Mouse (Mus musculus) cerebellum, postnatal 25 days (tissue): ENCODE data around the gene Dera.
"Not testable (repeated sequence)": the region's sequence is repeated elsewhere in the genome, so short reads cannot be mapped to it uniquely, and the experiment has no call there.

Experiments used
- DNase-seq, 2 experiments: peaks; one replicate each; pipeline ENCODE4 v3.0.0; 2021; ENCODE audit warnings: mixed read lengths in 2 of 2

Gene Dera

DNA sequence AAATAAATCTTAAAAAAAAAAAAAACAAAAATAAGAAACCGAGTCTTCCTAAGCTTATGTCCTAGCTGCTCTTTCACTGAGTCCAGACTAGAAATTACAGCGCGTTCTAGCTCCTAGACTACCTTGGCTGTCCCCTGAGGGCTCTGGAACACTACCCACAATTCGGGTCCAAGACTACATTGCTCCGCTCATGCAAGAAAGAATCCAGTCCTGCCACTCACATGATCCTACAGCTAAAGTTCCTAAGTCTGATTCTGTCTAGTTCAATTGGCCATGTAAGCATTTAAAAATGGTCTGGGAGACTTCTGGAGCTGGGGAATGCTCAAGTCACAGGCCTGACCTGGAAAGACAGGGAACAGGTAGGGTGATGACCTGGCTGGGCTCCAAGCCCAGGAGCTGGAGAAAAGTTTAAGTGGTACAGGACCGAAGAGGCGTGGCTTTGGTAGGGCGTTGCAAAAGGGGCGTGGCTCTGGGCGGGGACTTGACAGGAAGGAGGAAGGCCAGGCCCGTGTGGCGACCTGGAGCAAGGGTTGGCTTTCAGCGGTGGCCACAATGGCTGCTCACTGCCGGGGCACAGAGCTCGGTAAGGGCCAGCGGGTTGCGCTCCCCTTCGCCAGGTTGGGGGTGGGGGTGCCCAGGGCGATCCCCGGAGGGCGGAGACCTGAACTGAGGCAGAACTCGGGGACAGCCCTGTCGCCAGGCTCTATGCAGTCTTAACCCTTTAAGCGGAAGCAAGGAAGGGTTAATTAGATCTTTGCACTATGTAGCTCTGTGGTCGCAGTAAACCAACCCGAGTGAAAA, at the start of gene Dera:
Dera (plus strand) TSS at position 491 of the 801 bp plus-strand sequence.
- peak; percentile 56 to 80 for DNase-seq

DNA sequence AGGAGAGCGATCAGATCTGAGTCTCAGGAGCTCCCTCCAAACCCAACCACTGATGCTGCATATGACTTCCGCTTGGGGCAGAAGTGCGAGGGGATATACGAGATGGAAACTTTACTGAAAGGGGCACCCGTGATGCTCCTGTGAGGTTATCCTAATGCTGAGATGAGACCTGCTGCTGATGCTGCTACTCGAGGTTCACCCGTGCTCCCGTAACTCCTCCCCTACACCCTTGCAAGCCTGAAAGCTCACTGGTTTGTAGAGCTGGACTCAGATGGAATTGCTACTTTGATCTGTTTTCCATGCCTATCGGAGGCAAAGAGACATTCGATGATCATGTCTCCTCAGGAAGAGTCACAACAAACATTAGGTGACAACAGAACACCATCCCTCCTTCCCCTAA, 48.1 kb upstream of the Dera start:
- no peak for DNase-seq

DNA sequence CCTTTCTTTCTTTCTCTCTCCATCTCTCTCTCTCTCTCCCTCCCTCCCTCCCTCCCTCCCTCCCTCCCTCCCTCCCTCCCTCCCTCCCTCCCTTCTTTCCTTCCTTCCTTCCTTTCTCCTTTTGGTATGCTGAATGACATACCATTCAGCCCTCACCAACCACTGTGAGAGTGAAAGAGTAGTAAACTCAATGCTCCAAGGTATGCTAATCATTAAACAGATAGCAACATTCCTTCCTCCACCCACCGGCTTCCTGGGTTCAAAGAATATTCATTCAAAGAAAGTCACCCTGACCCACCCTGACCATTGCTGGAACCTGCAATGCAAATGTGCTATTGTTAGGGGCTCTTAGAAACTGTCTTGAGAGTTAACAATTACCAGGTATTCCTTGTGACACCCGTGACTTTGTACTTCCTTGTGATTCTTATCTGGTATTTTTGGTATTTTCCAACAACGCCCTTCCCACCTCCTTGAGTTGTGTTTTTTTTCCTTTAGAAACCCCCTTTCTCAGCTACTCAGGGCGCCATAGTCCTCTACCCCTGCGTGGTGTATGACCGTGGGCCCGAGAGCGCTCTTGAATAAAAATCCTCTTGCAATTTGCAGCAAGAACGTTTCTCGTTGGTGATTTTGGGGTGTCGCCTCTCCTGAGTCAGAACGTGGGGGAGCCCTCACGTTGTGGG, 45.5 kb upstream of the Dera start:
- DNase-seq: not testable (repeated sequence)

DNA sequence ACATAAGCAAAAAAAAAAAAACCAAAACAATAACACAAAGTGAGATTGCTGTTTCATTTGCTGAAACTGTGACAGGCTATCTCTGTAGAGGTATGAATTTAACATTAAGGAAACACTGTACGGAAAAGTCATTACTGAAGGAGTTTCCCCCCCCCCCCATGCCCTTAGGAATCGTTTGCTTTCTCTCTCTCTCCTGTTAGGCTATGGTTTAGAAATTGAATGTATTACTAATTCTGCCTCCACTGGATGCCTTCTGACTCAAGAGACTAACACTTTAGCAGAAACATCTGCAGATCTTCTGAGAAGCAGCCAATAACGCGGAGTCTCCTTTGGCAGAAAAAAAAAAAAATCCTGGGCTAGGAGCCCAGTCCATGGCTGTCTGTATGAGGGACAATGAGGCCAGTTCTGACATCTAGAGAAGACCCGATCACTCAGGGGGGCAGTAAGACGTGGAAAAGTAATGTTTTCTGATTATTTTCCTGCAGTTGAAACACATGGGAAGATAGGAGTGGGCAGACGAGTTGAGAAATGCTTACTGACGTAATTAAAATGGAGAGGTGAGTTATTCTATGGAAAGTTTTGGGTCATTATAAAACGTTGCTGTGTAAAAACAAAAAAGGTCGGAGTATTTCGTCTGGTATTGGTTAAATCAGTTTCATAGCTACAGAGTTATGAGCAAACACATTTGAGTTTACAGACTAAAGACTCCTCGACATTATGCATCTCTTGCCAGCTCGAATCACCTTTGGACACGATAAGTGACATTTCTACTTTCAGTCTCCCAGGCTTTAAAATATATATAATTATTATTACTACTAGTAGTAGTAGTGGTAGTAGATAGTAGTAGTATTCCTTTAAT, 43.9 kb upstream of the Dera start:
- no peak for DNase-seq

DNA sequence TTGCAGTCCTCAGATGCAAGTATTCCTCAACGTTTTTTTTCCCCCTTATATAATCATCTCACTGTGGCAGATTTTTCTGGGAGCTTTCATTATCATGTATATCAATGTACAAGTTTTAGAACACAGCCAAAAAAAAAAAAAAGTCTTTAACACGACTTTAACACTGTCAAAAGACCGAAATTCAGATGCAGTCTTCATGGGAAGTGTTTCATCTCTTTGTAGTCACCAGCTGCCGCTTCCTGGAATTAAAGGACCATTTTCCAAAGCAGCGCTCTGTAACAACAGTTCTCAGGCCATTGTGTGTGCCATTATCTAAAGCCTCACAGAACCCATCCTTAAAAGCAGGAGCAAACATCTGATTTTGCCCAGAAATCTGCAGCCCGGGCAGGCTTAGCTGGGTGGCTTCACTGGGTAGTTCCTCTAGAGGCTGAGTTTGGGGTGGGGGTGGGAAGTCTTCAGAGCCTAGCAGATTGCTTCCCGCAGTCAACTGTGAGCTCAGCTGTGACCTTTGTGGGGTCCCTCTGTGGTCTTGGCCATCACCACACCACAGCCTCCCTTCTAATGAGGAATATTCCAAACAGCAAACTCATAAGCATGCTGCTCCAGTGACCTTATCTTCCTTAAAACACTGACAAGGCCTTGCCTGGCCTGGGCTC, 41.6 kb upstream of the Dera start:
- DNase-seq: no peak

DNA sequence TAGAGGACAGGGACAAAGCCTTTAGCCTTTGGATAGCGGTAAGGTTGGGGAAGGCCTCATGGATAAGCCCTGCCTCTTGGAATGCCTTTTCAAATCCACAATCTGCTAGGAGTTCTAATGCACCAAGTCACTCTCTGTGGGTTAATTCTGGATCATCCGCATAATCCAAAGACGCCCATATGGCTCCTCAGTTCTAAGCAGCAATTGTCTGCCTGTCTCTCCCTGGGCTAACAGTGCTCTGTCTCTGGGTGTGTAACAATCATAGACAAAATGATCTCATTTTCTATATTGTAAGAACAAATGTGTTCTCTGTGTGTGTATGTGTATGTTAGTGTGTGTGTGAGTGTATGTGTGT, 41.1 kb upstream of the Dera start:
- no peak for DNase-seq

DNA sequence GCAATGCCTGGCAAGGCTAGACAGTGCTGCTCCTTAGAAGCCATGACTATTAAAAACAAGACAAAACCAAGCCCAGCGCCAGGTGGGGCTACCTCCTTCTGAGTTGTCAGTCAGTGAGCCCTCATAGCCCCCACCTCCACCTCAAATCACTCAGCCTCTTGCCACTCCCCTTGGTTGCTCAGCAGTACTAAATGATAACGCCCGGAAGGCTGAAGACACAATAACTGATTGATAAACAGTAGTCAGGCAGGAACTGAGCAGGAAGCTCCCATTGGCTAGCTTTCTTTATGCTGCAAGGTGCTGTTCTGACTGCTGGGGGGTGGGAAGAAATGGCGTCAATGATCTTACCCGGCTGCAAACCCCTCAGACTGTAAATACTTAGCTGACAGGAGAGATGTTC, 37.5 kb upstream of the Dera start:
- no peak for DNase-seq

DNA sequence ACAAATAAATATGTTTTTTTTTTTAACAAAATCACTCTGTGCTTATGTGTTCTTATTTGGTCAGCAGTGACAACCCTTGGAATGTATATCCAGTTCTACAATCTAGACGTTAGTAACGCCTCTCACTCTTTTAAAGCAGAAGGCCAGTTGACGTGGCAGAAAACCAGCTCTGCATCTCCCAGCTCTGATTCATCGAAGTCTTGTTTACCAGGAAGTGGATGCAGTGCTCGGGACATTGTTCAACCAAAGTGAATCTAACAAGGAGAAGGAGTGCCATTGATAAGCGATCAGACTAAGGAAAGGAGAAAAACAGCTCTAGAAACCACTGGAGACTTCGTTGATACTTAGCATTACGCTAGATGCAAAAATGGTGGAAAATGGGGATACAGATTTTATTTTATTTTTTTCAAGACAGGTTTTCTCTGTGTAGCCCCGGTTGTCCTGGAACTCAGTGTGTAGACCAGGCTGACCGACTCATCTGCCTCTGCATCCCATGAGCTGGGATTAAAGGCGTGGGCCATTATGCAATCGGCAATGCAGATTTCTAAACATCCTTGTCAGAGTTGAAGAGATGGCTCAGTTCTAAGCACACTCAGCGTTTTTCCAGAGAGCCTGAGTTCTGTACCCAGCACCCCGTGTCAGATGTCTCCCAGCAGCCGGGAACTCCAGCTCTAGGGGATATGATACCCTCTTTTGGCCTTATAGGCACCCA, 32.0 kb upstream of the Dera start:
- no peak for DNase-seq

DNA sequence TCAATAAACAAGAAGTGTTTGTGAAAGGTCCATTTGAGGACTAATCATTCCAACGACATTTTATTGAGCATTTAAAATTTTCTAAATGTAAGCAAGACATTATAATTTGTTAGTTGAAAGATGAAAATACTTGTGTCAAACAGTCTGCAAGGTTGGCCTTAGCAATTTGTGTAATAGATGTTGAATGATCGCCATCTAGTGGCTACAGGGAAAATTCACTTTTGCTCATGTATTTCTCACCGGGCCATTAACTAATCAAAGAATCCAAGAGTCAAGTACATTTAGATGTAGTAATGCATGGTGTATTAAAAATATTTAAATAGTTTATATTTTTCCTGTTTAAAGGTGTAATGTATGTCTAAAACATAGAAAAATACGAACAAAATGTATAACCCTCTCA, 30.4 kb upstream of the Dera start:
- peak in 1 of 2 experiments; percentile 61 for DNase-seq

DNA sequence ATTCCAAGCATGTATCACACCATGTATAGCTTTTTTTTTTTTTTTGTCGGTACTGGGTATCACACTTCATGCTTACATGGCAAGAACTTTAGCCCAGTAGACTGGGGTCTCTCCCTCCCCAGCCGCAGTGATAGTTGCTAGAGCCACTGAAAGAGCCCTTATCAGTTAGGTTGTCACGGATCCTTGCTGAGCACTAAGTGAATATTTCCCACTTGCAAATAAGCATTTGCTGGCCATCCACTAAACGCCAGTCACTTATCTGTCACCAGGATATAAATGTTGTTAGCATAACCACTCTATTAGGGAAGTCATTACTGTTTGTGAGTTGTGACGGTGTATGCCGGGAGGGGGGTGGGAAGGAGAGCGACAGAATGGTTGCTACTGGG, 19.9 kb upstream of the Dera start:
- peak in 1 of 2 experiments; percentile 27 for DNase-seq

DNA sequence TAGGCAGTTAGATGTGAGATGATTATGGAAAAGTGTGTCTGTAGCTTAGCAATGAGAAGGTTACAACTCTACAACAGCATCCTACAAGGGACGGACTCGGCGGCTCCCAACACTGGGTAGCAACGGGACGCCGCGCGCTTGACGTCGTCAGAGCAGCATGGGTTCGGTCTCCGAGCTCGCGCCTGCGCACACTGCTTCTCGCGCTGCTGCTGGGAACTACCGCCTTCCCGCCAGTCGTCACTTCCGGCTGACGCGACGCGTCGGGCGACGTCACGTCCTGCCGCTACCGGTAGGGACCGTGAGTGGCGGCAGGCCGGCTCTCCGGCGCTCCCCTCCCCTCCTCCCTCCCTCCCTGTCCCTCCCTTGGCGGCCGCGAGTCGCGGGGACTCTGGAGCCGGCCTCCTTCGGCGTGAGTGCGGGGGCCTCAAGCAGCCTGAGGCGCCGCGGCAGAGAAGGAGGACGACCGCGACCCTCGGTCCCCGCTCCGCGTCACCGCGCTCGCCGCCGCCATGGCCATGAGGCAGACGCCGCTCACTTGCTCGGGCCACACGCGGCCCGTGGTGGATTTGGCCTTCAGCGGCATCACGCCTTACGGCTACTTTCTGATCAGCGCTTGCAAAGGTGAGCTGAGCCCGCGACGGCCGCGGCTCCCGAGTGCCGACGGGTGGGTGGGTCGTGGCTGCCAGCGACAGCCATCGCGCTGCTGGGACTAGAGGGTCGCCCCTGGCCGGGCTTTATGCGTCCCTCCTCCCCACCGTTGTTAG, 19.3 kb upstream of the Dera start, which contains the start of gene Strap:
Strap (plus strand) TSS at position 233 of the 764 bp plus-strand sequence.
- DNase-seq: peak; percentile 95 to 97

DNA sequence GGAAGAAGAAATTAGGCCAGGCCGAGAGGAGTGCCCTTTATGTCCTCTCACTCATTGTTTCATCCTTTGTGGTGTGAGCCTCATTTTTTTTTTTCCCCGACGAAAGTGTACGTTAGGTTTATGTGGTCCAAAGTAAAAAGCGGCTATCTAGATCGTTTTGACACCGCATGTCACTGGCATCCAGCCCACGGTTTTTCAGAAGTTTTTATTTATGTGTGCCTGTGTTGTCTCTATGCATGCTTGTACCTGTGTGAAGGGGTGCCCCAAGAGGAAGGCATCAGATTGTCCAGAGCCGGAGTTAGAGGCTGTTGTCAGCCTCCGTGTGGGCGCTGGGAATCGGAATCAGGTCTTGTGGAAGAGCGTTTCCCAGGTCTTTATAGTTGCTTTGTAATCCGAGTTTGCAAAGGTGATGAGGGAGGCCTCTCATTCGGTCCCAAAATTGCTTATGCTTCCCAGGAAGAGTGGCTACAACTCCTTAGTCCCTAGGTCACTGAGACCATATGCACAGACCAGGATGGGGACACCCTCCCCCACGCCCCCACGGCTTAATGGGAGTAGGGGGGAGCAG, 18.6 kb upstream of the Dera start:
- peak in 1 of 2 experiments; percentile 30 for DNase-seq

DNA sequence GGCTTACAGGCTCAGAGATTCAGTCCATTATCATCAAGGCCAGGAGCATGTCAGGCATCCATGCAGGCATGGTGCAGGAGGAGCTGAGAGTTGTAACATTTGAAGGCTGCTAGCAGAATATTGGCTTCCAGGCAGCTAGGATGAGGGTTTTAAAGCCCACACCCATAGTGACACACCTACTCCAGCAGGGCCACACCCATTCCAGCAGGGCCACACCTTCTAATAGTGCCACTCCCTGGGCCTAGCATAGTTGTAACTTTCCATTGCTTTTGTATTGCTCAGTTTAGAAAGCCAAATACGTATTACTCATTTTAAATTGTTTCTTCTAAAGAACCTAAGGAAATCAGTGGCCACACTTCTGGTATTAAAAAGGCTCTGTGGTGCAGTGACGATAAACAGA, 13.4 kb upstream of the Dera start:
- no peak for DNase-seq

DNA sequence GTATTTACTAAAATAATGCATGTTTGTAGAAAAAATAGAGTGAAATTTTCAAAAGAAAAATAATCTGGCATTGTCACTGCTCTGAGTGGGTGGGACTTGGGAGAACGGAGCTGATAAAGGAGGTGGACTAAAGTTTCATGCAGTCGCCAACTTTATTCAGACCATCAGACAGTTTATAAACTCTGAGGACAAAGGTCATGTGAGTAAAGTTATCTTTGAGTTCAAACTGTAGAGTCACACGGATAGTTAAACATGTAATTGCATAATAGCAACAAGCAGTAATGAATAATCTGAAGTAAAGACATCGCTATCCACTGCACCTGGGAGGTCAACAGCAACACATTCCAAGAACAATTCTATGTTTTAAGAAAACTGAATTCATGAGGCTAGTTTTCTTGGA, 9.6 kb upstream of the Dera start:
- no peak for DNase-seq

DNA sequence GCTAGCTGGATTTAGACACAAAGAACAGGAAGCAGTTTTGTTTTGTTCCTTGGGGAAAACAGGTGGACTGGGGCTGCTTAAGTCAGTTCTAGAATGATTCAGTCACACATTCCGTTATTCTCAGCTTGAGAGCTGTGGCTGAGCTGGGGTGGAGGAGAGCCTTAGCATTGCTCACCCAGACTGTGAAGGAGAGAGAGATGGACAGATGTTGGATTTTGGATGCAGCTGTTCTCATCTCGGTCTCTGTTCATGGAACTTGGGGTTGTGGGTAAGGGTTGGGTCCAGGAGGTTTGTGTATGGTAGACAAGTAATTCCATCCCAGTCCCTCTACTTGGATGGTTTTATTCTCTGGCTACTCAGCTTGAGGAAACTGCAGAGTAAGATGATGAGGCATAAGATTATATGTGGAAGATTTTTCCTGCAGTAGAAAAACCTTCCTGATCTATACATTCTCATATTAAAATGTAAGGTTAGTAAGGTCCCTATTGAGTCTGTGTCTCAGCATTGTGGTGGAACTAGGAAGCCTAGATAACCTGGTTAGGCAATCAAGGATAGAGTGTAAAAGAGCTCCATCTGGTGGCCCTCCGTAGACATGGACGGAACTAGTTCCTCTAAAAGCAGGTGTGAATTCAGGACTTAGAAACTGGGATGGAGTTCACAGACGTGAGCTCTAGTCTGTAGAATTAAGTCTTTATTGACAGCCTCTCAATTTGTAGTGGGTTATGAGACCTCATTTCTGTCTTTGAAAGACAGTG, 7.0 kb upstream of the Dera start:
- peak in 1 of 2 experiments; percentile 55 for DNase-seq

DNA sequence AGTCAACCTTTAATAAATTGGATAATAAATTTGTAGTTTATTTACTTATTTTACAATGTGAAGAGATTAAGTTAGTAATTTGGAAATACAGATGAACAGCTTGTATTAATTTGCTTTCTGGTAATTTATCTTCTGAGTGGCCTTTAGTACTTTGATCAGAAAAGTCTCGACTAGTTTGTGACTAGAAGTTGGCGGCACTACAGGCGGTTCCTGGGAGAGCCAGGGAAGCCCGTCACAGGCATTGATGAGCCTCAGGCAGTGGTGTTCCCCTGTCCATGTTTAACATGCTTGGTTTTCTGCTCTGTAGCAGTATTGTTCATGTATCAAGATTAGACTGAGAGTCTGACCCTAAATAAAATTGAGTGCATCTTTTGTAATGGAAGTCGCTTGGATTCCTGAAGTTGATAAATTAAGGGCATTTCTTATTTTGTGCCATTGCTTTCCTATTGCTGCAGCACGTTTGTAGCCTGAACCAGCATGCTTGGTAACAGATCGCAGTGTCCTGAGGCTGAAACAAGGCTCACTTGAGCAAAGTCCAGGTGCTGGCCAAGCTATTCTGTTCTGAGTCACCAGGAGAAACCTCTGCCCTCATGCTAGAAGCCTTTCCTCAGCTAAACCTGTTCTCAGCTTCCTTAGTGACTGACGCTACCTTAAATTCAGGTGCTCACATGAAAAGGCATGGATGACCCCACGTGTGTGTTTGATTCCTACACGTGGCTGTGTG, 2.6 kb upstream of the Dera start:
- no peak for DNase-seq

DNA sequence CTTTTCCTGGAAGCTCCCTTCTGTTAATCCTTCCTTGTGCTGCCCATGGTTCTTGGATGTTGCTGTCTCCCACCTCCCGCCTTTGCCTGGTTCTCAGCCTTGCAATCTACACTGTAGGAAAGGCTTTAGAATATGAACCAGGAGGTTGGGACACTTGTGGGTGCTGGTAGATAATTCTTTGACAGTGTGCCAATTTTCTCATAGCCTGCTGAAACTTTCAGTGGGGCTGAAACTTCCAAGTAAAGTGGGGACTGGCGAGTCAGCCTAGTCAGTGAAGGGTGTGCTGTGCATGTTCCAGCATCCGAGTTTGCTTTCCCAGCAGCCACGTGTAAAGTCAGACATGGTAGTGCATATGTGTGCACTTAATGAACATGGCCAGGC, 2.1 kb upstream of the Dera start:
- no peak for DNase-seq

DNA sequence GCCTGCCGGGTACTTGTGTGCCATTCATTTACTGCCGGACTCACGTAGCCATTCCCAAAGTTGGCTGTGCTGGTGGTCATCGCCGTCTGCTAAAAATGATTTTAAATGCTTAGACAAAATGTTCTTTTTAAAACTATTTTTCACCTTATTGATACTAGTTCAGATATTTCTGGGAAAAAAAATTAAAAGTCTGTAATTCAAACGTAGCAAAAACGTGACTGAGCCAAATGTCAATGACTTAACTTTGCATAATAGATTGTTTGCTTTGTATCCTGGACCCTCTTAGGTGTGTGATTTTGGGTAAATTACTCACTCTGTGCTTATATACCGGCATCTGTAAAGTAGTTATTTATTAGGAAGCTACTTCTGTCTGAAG, 499 bp downstream of the Dera start:
- no peak for DNase-seq

DNA sequence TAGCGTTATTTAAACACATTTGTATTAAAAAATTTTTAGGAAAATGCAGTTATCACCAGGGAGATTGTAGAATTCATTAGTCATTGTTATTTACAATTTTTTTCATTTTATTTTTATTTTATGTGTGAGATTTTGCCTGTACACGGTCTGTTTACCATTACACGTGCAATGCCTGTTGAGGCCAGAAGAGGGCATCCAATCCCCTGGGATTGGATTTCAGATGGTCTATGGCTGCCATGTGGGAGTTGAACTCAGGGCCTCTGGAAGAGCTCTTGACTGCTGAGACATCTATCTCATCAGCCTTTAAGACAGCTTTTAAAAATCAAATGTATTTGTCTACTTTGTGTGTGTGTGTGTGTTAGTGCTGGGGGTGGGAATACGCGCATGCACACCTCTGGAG, 2.0 kb downstream of the Dera start:
- DNase-seq: peak in 1 of 2 experiments; percentile 40

DNA sequence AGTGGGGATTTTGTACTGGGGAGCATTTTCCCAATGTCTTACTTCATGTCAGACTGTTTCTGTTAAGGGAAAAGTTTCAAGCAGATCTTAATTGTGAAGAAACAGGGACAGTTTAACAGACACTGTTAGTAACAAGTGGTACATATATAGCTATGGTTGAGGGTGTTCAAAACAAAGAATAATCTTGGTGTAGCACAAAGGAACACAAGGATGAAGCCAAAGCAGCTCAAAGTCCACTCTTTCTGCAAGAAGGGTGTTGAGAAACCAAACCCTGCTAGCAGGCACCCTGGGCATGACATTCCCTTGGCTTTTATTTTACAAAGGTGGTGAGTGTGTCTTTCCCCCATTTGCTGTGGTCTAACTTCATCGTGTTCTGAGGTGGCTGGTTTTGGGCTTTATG, 3.5 kb downstream of the Dera start:
- DNase-seq: no peak
